Mouse (Mus musculus): ENCODE results near the gene Spink8. TPM values are rescaled to one million over a fixed set of nuclear protein-coding genes. Genes with fewer than 3 reads are reported as not detected.

The Spink8 gene
- polyA plus RNA-seq, 1 experiment from 2014 or later, result not detected

DNA sequence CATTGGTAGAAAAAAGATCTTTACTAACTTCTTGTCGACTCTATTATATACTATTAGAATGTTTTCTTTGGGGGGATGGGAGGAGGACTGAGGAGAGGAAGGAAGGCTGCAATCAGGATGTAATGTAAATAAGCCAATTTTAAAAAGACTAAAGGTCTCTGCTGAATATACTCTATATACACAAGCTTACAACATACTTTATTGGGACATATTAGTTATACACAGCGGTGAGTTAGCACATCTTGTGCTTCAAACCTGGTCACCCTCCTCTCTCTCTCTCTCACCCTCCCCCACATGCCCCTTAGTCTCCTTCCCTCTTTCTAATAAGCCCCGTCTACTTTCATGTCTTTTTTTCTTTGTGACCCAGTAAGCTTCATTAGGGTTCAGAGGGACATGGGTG, 4.2 kb upstream of the Spink8 start:
- no peak overlapping the region for H3K4me3 ChIP-seq (replicated peaks; ENCODE audit: low read depth, low read length)
- 64% methylated on average over 3 of the region's 3 CpGs for WGBS
- no peak overlapping the region for H3K4me2 ChIP-seq (ENCODE audit: low read length)
- no peak overlapping the region for H3K27ac ChIP-seq (replicated peaks; ENCODE audit: low read depth, low read length)
- H3K27me3 ChIP-seq (ENCODE audit: control insufficient read depth, insufficient read depth, low read length), result no peaks in the 10 kb centered on the region
- no peaks in the 10 kb centered on the region for H3K9me3 ChIP-seq (ENCODE audit: control insufficient read depth, low read length)
- no peak for ATAC-seq (ENCODE audit: low FRiP score, low TSS enrichment)
- H3K36me3 ChIP-seq (ENCODE audit: control insufficient read depth, insufficient read depth, low read length), result no peaks in the 10 kb centered on the region
- no peaks in the 10 kb centered on the region for H3K4me1 ChIP-seq (ENCODE audit: control insufficient read depth, insufficient read depth, low read length)
- no peak for DNase-seq
- no peak overlapping the region for H3K9ac ChIP-seq (replicated peaks; ENCODE audit: low read length)

GRCm38 (mm10) chr9:109813424-109813823, 1.3 kb downstream of the Spink8 start:
- WGBS, result 50% methylated on average over 7 of the region's 7 CpGs
- Histone ChIP-seq H3K4me1 (ENCODE audit: control insufficient read depth, insufficient read depth, low read length) (no peaks in the 10 kb centered on the region), H3K27me3 (ENCODE audit: control insufficient read depth, insufficient read depth, low read length) (no peaks in the 10 kb centered on the region), H3K4me2 (ENCODE audit: low read length) (no peak overlapping the region), H3K9me3 (ENCODE audit: control insufficient read depth, low read length) (no peaks in the 10 kb centered on the region), H3K9ac (replicated peaks; ENCODE audit: low read length) (no peak overlapping the region), H3K4me3 (replicated peaks; ENCODE audit: low read depth, low read length) (no peak overlapping the region), H3K36me3 (ENCODE audit: control insufficient read depth, insufficient read depth, low read length) (no peaks in the 10 kb centered on the region), H3K27ac (replicated peaks; ENCODE audit: low read depth, low read length) (no peak overlapping the region)
- DNase-seq (peak; percentile 40), ATAC-seq (ENCODE audit: low FRiP score, low TSS enrichment) (no peak)

DNA sequence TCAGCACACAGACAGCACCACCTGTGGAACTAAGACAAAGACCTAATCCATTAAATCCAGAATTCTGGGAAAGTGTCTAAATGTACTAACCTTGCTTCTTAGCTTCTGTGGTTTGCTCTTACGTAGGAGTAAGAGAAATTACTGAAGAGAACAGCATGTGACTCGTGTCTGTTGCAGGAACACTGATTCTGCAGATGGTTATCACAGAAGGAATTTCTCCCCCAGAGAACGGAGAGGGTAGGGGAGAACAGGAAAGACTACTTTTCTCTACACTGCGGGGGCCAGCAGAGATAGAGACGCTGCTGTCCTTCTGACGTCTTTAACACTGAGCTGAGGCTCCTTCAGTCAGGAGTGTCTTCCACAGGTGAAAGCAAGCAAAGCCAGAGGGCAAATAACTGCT, 4.3 kb downstream of the Spink8 start:
- 69% methylated on average over 6 of the region's 6 CpGs for WGBS
- H3K9ac ChIP-seq (replicated peaks; ENCODE audit: low read length), result no peak overlapping the region
- no peak overlapping the region for H3K4me3 ChIP-seq (replicated peaks; ENCODE audit: low read depth, low read length)
- ATAC-seq (ENCODE audit: low FRiP score, low TSS enrichment), result no peak
- H3K9me3 ChIP-seq (ENCODE audit: control insufficient read depth, low read length), result no peaks in the 10 kb centered on the region
- H3K4me2 ChIP-seq (ENCODE audit: low read length), result no peak overlapping the region
- no peaks in the 10 kb centered on the region for H3K27me3 ChIP-seq (ENCODE audit: control insufficient read depth, insufficient read depth, low read length)
- no peak overlapping the region for H3K27ac ChIP-seq (replicated peaks; ENCODE audit: low read depth, low read length)
- no peaks in the 10 kb centered on the region for H3K36me3 ChIP-seq (ENCODE audit: control insufficient read depth, insufficient read depth, low read length)
- no peaks in the 10 kb centered on the region for H3K4me1 ChIP-seq (ENCODE audit: control insufficient read depth, insufficient read depth, low read length)
- DNase-seq, result no peak

- 69% methylated on average over 4 of the region's 4 CpGs for WGBS
- ATAC-seq (ENCODE audit: low FRiP score, low TSS enrichment) (no peak), DNase-seq (no peak)
- Histone ChIP-seq H3K27ac (replicated peaks; ENCODE audit: low read depth, low read length) (no peak overlapping the region), H3K4me3 (replicated peaks; ENCODE audit: low read depth, low read length) (no peak overlapping the region), H3K27me3 (ENCODE audit: control insufficient read depth, insufficient read depth, low read length) (no peaks in the 10 kb centered on the region), H3K9me3 (ENCODE audit: control insufficient read depth, low read length) (no peaks in the 10 kb centered on the region), H3K9ac (replicated peaks; ENCODE audit: low read length) (no peak overlapping the region), H3K4me2 (ENCODE audit: low read length) (no peak overlapping the region), H3K4me1 (ENCODE audit: control insufficient read depth, insufficient read depth, low read length) (no peaks in the 10 kb centered on the region), H3K36me3 (ENCODE audit: control insufficient read depth, insufficient read depth, low read length) (0 out of 2 replicates have a peak, but pooled peaks cover 3% of the 10 kb centered on the region)
Measured at GRCm38 (mm10) chr9:109825739-109826138, 13.7 kb downstream of the Spink8 start.

GRCm38 (mm10) chr9:109826181-109826580, 14.1 kb downstream of the Spink8 start:
- Histone ChIP-seq H3K27ac (replicated peaks; ENCODE audit: low read depth, low read length) (no peak overlapping the region), H3K4me3 (replicated peaks; ENCODE audit: low read depth, low read length) (no peak overlapping the region), H3K4me1 (ENCODE audit: control insufficient read depth, insufficient read depth, low read length) (no peaks in the 10 kb centered on the region), H3K27me3 (ENCODE audit: control insufficient read depth, insufficient read depth, low read length) (no peaks in the 10 kb centered on the region), H3K4me2 (ENCODE audit: low read length) (no peak overlapping the region), H3K36me3 (ENCODE audit: control insufficient read depth, insufficient read depth, low read length) (0 out of 2 replicates have a peak, but pooled peaks cover 3% of the 10 kb centered on the region), H3K9ac (replicated peaks; ENCODE audit: low read length) (no peak overlapping the region), H3K9me3 (ENCODE audit: control insufficient read depth, low read length) (no peaks in the 10 kb centered on the region)
- 82% methylated on average over 5 of the region's 5 CpGs for WGBS
- ATAC-seq (ENCODE audit: low FRiP score, low TSS enrichment), result no peak
- no peak for DNase-seq

GRCm38 (mm10) chr9:109832391-109833087, 20.5 kb downstream of the Spink8 start, which contains the start of gene Nme6:
Gene Nme6, plus strand, starts transcription at chr9:109832749.
- Histone ChIP-seq H3K36me3 (ENCODE audit: control insufficient read depth, insufficient read depth, low read length) (peaks cover 12% of the 10 kb centered on the region; the same call in 1 of the 2 replicates), H3K4me1 (ENCODE audit: control insufficient read depth, insufficient read depth, low read length) (peaks cover 4% of the 10 kb centered on the region), H3K4me2 (ENCODE audit: low read length) (peak within 1 kb of the TSS; percentile 63), H3K27ac (replicated peaks; ENCODE audit: low read depth, low read length) (peak within 1 kb of the TSS; percentile 81), H3K4me3 (replicated peaks; ENCODE audit: low read depth, low read length) (peak within 1 kb of the TSS; percentile 62), H3K9ac (replicated peaks; ENCODE audit: low read length) (peak within 1 kb of the TSS; percentile 68), H3K27me3 (ENCODE audit: control insufficient read depth, insufficient read depth, low read length) (no peaks in the 10 kb centered on the region), H3K9me3 (ENCODE audit: control insufficient read depth, low read length) (no peaks in the 10 kb centered on the region)
- under 1% methylated on average over 32 of the region's 32 CpGs for WGBS
- peak; percentile 93 for DNase-seq
- ATAC-seq (ENCODE audit: low FRiP score, low TSS enrichment), result peak; percentile 93

- DNase-seq (no peak), ATAC-seq (ENCODE audit: low FRiP score, low TSS enrichment) (peak; percentile 63; the same call in 1 of the 2 replicates)
- peak overlapping the region; percentile 68; the same call in 1 of the 2 replicates for H3K9ac ChIP-seq (replicated peaks; ENCODE audit: low read length)
- peaks cover 17% of the 10 kb centered on the region; the same call in 1 of the 2 replicates for H3K36me3 ChIP-seq (ENCODE audit: control insufficient read depth, insufficient read depth, low read length)
- H3K9me3 ChIP-seq (ENCODE audit: control insufficient read depth, low read length), result no peaks in the 10 kb centered on the region
- no peaks in the 10 kb centered on the region for H3K27me3 ChIP-seq (ENCODE audit: control insufficient read depth, insufficient read depth, low read length)
- 9% methylated on average over 6 of the region's 6 CpGs for WGBS
- no peak overlapping the region for H3K27ac ChIP-seq (replicated peaks; ENCODE audit: low read depth, low read length)
- H3K4me2 ChIP-seq (ENCODE audit: low read length), result peak overlapping the region; percentile 63
- H3K4me3 ChIP-seq (replicated peaks; ENCODE audit: low read depth, low read length), result peak overlapping the region; percentile 62
- peaks cover 4% of the 10 kb centered on the region for H3K4me1 ChIP-seq (ENCODE audit: control insufficient read depth, insufficient read depth, low read length)
Measured at GRCm38 (mm10) chr9:109833088-109833412, 21.0 kb downstream of the Spink8 start.

DNA sequence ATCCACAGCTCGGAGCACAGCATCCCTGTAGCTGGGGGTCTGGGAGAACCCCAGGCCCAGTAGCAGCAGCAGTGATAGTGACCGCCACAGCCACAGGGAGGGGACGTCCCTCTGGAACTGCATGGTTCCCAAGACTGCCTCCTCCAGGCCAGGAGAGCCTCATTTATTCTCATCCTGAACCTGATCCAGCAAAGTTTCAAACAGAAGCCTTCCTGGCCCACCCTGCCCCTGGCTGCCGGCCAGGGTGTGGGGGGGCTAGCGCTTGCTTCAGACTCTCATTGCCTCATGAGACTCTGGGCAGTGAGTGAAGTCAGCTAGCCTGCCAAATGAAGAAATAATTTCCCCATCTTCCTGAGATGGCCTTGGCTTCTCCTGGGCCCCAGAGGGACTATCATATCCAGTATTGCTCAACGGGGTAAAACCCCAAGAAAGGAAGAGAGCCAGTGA, 37.3 kb downstream of the Spink8 start, which contains the start of gene Camp:
Gene Camp, minus strand, starts transcription at position 306 of the 447 bp plus-strand sequence.
- no peak within 1 kb of the TSS for H3K4me2 ChIP-seq (ENCODE audit: low read length)
- DNase-seq, result peak; percentile 36
- H3K27me3 ChIP-seq (ENCODE audit: control insufficient read depth, insufficient read depth, low read length), result no peaks in the 10 kb centered on the region
- H3K9me3 ChIP-seq (ENCODE audit: control insufficient read depth, low read length), result no peaks in the 10 kb centered on the region
- H3K4me1 ChIP-seq (ENCODE audit: control insufficient read depth, insufficient read depth, low read length), result no peaks in the 10 kb centered on the region
- no peak within 1 kb of the TSS for H3K27ac ChIP-seq (replicated peaks; ENCODE audit: low read depth, low read length)
- H3K9ac ChIP-seq (replicated peaks; ENCODE audit: low read length), result no peak within 1 kb of the TSS
- H3K4me3 ChIP-seq (replicated peaks; ENCODE audit: low read depth, low read length), result no peak within 1 kb of the TSS
- WGBS, result 81% methylated on average over 6 of the region's 6 CpGs
- H3K36me3 ChIP-seq (ENCODE audit: control insufficient read depth, insufficient read depth, low read length), result peaks cover 4% of the 10 kb centered on the region; the same call in 1 of the 2 replicates
- ATAC-seq (ENCODE audit: low FRiP score, low TSS enrichment), result no peak

DNA sequence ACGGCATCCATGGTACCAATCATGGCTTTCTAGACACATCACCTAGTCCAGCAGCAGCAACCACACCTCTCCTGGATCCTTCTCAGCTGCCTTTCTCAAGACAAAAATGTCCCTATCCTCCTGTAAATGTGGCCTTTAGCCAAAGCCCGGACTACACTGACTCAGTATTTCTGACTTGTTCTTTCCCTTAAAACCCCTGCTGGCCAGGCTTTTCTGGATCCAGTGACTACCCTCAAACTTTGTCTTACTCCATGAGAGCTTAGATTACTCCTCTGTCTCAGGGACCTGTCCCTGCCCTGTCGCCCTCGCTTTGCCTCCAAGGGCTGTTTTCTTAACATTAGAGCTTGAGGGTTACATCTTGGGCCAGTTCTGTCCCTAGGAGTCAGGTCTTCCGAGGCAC, 38.0 kb downstream of the Spink8 start:
- no peak for ATAC-seq (ENCODE audit: low FRiP score, low TSS enrichment)
- Histone ChIP-seq H3K9me3 (ENCODE audit: control insufficient read depth, low read length) (no peaks in the 10 kb centered on the region), H3K4me1 (ENCODE audit: control insufficient read depth, insufficient read depth, low read length) (no peaks in the 10 kb centered on the region), H3K4me2 (ENCODE audit: low read length) (no peak overlapping the region), H3K27me3 (ENCODE audit: control insufficient read depth, insufficient read depth, low read length) (no peaks in the 10 kb centered on the region), H3K36me3 (ENCODE audit: control insufficient read depth, insufficient read depth, low read length) (0 out of 2 replicates have a peak, but pooled peaks cover 4% of the 10 kb centered on the region), H3K4me3 (replicated peaks; ENCODE audit: low read depth, low read length) (no peak overlapping the region), H3K27ac (replicated peaks; ENCODE audit: low read depth, low read length) (no peak overlapping the region), H3K9ac (replicated peaks; ENCODE audit: low read length) (no peak overlapping the region)
- no peak for DNase-seq
- 93% methylated on average over 5 of the region's 5 CpGs for WGBS

Data from midbrain, embryonic 14.5 days (tissue).